Mouse (Mus musculus): Measurements from ENCODE around the gene Gtf2ird1. TPM values are rescaled to one million over a fixed set of nuclear protein-coding genes. Genes with fewer than 3 reads are reported as not detected.
"Not testable (repeated sequence)": the region's sequence is repeated elsewhere in the genome, so short reads cannot be mapped to it uniquely, and the experiment has no call there.

Gene Gtf2ird1
- polyA plus RNA-seq, 1 experiment = 52.5 TPM

DNA sequence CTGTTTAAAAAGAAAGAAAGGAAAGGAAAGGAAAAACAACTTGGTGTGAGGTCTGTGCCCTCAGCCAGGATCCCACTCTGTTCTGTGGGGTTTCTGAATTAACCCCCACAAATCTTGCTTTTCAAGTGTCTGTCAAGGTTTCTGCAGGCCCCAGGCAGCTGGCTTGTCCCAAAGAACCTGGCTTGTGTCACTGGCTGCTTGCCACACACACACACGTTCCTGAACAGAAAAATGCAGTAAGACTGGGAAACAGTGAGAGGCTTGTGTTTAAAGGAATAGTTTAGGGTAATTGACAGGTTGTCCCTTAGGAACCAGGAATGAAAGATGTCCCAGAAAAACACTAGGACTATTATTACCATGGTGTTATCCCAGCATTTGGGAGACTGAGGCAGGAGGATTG, 2.9 kb downstream of the Gtf2ird1 start:
- 17% methylated on average over 1 of the region's 1 CpGs for WGBS
- no peak for DNase-seq (ENCODE audit: low read depth, low spot score)

DNA sequence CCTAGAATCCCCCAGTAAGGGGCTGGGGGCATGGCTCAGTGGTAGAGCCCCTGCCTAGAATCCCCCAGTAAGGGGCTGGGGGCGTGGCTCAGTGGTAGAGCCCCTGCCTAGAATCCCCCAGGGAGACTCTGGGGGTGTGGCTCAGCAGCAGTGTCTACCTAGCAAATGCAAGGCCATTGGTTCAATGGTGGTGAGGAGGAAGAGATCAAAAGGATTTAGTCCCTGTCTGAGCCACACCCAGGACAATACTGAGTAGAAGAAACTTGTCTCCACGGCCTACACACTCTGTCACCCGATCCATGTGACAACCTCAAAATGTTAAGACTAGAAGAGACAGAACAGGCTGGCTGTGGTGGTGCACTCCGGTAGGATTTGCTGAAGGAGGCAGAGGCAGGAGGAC, 9.8 kb downstream of the Gtf2ird1 start:
- DNase-seq (ENCODE audit: low read depth, low spot score) = not testable (repeated sequence)
- WGBS = 60% methylated on average over 4 of the region's 4 CpGs

DNA sequence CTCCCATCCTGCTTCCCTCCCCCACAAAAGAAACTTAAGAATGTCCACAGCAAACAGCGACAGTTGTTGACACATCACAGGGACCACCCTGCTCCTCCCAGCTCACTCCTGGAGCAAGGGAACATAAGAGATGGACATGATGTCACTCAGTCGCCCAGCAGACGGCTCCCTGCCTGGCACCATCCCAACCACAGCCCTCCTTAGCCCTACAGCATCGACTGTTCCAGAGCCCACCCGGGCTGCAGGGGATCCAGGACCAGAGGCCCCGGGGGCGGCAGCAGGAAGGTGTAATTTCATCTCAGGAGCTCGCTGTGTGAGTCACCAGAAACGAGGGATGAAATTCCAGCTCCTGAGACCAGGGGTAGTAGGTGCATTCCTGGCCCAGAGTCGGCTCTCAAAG, 10.6 kb downstream of the Gtf2ird1 start:
- WGBS = 33% methylated on average over 10 of the region's 10 CpGs

DNA sequence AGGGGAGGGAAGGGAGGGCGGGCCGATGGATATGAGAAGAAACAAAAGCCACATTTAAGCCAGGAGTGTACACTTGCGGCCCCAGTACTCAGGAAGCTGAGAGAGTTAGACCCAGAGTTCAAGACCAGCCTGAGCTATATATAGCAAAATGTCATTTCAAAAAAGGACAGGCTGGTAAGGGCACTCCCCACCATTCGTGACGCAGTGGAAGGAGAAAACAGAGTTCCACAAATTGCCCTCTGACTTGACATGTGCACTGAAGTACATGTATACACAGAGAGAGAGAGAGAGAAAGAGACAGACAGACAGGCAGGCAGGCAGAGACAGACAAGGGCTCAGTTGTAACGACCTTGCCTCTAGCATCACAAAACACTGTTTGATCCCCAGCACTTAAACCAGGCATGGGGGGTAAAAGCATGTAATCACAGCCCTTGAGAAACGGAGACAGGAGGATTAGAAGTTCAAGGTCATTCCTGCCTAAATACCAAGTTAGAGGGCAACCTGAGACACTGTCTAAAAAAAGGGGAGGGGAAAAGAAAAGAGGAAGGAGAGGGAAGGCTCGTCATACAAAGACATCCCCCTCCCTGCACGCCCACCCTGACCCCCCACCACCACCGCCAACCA, 11.2 kb downstream of the Gtf2ird1 start:
- WGBS = 28% methylated on average over 10 of the region's 10 CpGs
- no peak for DNase-seq (ENCODE audit: low read depth, low spot score)

More for the DNA sequence above, 10.6 kb downstream of the Gtf2ird1 start:
- DNase-seq (ENCODE audit: low read depth, low spot score) = no peak

DNA sequence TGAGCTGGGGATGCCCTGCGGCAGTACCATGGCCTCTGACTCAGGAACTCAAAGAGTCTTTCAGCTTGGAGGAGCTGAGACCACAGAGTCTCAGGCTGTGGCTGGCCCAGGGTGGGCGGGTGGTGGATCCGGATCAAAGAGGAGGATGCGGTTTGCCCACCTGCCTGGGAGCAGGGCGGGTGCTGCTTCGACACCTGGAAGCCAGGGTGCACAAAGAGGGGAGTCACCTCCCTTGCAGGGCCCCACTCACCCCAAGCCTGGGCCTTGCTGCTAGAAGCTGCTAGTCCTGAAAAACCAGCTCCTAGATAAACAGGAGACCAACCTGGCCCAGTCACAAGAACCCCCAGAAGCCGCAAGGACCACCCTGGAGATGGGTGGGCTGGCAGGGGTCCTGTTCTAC, 12.0 kb downstream of the Gtf2ird1 start:
- 49% methylated on average over 7 of the region's 7 CpGs for WGBS
- no peak for DNase-seq (ENCODE audit: low read depth, low spot score)

DNA sequence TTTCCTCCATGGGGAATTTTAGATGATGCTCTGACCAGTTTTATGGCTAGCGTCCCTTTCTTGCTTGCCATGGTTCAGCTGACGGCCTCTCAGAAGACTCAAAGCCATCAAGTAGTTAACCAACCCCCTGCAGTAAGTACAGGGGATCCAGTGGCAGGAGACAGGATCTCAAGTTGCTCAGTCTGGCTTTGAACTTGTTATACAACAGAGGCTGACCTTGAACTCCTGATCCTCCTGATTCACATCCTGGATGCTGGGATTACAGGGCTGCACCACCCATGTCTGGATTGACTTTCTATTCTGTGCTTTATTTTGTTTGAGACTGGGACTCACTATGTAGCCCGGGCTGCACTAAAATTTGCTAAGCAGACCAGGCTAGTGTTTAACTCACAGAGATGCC, 14.4 kb downstream of the Gtf2ird1 start:
- 93% methylated on average over 3 of the region's 3 CpGs for WGBS
- DNase-seq (ENCODE audit: low read depth, low spot score) = no peak

DNA sequence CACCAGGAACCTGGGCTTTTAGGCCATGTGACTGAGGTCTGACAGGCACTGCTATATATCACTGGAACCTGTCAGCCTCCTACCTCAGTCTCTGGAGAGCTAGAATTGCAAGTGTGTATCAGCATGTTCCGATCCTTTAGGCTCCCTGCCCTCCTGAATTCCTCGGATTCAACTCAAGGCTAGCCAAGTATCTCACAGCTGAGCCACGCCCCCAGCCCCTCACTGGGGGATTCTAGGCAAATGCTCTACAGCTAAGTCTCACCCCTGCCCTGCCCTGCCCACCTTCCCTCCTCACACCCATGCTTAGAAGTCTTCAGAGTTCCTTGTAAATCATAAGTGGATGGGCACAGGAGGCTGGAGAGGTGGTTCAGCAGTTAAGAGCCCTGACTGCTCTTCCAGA, 15.4 kb downstream of the Gtf2ird1 start:
- WGBS = 58% methylated on average over 3 of the region's 3 CpGs
- DNase-seq (ENCODE audit: low read depth, low spot score) = no peak

DNA sequence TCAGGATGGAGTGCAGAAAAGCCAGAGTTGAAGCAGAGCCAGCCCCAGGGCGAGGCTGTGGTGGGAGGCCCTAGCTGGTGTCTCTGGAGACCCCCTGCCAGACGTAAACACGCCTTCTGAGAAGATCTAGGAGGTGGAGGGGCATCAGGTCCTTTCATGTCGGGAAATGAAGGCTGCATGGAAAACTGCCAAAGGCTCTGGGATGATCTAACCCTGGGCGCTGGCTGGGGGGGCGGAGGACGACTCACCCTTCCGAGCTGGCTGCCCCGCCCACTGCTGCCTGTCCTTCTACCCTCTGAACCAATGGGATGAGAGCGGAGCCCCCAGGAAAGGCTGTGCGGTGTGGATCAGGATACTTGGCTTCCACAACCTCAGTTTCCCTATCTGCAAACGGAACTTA, 16.4 kb downstream of the Gtf2ird1 start:
- WGBS = 39% methylated on average over 12 of the region's 12 CpGs
- no peak for DNase-seq (ENCODE audit: low read depth, low spot score)

DNA sequence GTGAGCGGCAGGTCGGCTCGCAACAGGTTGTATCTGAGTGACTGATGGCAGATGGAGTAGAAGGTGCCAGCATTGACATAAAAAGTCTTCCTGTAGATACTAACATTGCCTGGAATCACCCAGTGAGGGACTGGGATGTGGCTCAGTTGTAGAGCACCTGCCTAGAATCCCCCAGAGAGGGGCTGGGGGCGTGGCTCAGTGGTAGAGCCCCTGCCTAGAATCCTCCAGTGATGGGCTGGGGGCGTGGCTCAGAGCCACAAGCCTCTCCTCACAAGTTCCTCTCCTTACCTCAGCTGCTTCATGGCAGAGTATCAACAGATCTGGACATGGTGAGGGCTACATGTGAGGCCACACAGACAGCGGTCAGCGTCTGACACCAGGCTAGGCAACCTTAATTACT, 17.0 kb downstream of the Gtf2ird1 start:
- 80% methylated on average over 7 of the region's 7 CpGs for WGBS
- no peak for DNase-seq (ENCODE audit: low read depth, low spot score)

DNA sequence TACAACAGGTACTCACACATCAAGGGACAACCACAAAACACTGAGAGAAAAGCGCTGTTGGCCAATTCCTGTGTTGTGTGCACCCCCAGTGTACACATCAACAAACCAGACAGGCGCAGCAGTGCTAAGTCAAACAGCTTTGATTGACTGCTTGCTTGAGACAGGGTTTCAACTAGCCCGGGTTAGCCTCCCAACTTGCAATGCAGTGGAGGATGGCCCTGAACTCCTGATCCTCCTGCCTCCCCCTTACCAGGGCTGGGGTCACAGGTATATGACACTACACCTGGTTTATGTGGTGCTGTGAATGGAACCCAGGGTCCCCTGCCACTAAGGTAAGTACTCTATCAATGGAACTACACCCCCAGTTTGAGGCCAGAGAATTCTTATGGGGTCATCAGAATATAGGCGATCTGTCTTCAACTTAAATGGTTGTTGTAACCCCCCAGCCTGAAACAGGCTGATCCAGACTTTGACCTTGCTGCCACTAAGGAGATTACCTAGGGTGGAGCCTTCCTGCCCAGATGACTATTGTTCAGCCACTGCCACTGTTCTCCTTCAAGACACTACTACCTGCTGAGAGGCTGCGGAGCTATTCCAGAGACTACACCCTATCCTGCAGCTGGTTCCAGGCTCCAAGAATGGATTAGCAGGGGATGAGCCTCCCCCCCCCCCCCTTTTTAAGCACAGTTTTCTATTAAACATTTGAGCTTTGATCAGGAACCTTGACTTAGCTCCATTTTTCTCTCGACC, 17.7 kb downstream of the Gtf2ird1 start:
- no peak for DNase-seq (ENCODE audit: low read depth, low spot score)
- 52% methylated on average over 6 of the region's 6 CpGs for WGBS

DNA sequence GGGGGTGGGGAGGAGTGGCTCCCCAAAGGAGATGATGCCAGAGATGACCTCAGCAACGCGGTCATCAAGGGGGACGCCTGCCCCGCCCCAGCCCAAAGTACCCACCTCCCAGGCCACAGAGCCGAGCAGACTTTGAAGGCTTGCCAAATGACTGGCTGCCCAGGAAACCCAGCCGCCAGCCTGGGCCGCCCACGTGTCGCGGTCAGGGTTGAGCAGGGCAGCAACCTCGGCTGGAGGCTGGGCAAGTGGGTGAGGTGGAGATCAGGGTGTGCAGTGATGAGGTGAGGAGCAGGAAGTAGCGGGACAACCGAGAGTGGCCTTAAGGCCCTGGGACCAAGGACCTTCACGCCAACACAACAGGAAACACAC, 19.1 kb downstream of the Gtf2ird1 start:
- DNase-seq (ENCODE audit: low read depth, low spot score) = no peak
- whole genome bisulfite sequencing = 13% methylated on average over 14 of the region's 14 CpGs

DNA sequence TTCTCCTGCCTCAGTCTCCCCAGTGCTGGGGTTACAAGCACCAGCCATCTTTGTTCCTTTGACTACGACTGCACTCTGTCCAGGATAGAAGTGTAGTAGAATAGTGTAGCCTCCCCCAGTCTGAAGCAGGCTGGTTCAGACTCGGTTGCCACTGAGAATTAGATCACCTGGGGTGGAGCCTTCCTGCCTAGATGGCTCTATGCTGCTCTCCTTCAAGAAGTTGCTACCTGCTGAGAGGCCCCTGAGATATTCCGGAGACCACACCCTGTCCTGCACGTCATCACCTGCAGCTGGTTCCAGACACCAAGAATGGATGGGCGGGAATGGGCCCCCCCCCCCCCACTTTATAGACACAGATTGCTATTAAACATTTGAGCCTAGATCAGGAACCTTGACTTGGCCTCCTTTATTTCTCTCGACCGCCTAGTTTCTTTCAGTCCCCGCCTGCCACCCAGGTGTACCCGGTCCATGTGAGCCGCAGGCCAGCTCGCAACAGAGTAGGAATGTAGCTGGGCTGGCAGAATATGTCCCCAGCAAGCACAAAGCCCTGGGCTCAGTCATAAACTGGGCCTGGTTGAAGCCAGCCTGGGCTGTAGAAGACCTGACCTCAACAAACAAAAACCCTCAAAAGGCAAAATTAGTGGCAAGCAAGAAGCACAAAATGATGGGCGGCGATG, 19.6 kb downstream of the Gtf2ird1 start:
- WGBS = 37% methylated on average over 13 of the region's 13 CpGs
- DNase-seq (ENCODE audit: low read depth, low spot score) = no peak

DNA sequence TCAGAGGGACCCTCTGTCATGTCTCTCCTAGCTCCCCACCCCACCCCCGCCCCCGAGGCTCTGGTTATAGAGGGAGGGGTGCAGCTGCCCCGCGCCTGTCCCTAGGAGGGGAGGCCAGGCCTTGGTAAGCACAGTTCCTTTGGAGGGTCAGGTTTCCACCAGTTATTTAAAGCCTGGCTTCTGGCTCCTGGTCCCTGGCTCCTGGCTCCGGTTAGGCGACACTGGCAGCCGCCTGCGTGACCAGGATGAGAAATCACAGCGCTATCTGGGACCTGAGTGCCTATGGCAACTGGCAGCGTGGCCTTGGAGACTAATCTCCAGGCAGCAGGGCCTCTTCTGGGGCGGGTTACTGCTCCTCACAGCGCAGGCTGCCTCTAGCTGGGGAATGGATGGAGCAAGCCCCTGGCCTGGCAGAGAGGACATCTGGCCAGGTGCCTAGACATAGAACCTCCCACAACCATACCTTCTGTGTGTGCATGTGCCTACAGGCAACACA, 20.6 kb downstream of the Gtf2ird1 start:
- DNase-seq (ENCODE audit: low read depth, low spot score) = no peak
- 45% methylated on average over 12 of the region's 12 CpGs for WGBS

DNA sequence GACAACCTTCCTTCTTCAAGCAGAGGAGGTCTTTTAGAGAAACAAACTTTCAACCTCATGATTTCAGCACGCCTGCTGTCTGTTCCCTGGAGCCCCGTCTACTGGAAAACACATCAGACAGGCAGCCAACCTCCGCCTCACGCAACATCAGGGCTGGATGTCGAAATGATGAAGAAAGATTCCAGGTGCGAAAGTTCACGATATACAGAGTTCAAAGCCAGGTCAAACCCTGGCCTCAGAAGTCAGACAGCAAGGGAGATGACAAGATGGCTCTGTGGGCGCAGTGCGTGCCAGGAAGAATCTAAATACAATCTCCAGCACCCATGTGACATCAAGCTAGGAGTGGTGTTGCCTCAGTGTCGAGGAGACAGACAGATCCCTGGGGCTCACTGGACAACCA, 23.4 kb downstream of the Gtf2ird1 start:
- DNase-seq (ENCODE audit: low read depth, low spot score) = no peak
- WGBS = 66% methylated on average over 10 of the region's 10 CpGs

DNA sequence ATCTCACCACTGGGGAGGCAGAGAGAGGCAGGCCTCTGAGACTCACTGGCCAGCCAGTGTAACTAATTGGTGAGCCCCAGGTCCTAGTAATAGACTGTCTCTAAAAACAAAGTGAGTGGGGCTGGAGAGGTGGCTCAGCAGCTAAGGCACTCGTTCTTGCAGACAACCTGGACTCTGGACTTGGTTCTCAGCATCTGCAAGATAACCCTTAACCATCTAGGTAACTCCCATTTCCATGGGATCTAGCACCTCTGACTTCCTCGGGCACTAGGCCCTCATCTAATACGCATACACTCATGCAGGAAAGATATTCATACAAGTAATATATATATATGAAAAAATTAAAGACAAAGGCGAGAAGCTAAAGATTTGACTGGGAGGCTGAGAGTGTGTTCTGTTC, 26.4 kb downstream of the Gtf2ird1 start:
- 42% methylated on average over 4 of the region's 4 CpGs for WGBS
- DNase-seq (ENCODE audit: low read depth, low spot score) = no peak

DNA sequence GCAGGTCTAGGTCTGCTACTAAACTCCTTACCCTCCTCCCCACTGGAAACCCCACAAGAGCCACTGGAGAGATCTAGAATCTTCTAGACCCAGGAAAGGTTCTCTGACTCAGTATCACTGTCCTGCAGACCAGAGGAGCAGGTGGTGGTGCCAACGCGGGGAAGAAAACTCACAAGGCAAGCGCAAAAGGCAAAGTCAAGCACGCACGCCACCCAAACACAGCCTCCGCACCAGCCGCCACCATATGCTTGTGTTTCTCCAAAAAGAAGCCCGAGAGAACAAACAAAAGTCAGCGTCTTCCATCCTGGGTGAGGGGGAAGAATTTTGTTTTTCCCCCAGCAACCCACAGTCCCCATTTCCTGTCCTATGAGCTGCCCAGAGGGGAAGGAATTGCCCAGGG, 28.9 kb downstream of the Gtf2ird1 start:
- no peak for DNase-seq (ENCODE audit: low read depth, low spot score)
- WGBS = 89% methylated on average over 9 of the region's 9 CpGs

DNA sequence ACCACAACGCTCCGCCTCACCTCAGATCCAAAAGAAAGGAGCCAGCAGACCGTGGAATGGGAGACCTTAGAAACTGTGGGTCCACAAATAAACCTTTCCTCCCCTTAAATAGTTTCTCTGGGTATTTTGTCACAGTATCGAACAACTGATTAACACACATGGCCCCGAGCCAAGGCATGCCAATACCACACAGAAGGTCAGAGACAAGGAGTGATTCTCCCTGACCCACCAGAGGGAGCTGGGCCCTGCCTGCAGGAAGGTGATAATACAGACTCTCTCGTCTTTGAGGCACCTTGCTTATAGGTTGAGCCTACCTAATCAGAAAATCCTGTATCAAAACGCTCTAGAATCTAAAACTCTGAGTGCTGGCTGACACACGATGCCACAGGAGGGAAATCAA, 30.9 kb downstream of the Gtf2ird1 start:
- DNase-seq (ENCODE audit: low read depth, low spot score) = no peak
- WGBS = 84% methylated on average over 8 of the region's 8 CpGs

DNA sequence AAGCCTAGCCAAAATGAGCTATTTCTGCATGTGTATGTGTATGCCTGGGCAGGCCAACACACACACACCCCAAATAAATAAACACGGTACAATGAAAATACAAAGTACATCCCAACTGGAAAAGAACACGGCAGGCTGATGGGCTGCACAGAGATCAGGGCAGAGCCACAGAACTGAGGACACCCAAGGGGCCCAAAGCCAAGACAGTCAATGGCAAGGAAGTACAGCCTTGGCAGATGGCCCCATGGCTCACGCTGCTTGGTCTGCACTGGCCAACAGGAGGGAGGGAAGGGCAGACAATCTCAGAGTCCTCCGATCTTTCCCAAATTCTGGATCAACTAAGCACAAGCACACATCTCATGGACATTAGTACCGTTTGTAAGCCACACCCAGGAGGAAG, 32.6 kb downstream of the Gtf2ird1 start:
- 28% methylated on average over 5 of the region's 5 CpGs for WGBS
- no peak for DNase-seq (ENCODE audit: low read depth, low spot score)

DNA sequence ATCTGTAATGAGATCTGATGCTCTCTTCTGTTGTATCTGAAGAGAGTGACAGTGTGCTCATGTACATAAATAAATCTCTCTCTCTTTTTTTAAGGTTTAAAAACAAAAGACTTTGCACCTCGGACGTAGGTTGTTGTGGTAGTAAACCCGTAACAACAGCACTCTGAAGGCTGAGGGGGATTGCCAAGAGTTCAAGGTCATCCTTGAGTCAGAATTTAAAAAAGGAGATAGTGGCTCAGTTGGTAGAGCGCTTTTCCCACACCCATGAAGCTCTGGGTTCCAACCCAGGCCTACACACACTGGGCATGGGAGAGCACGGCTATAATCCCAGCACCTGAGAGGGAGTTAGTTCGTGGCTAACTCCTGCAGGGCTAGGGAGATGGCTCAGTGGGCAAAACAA, 33.1 kb downstream of the Gtf2ird1 start:
- 85% methylated on average over 6 of the region's 6 CpGs for WGBS
- DNase-seq (ENCODE audit: low read depth, low spot score) = no peak

DNA sequence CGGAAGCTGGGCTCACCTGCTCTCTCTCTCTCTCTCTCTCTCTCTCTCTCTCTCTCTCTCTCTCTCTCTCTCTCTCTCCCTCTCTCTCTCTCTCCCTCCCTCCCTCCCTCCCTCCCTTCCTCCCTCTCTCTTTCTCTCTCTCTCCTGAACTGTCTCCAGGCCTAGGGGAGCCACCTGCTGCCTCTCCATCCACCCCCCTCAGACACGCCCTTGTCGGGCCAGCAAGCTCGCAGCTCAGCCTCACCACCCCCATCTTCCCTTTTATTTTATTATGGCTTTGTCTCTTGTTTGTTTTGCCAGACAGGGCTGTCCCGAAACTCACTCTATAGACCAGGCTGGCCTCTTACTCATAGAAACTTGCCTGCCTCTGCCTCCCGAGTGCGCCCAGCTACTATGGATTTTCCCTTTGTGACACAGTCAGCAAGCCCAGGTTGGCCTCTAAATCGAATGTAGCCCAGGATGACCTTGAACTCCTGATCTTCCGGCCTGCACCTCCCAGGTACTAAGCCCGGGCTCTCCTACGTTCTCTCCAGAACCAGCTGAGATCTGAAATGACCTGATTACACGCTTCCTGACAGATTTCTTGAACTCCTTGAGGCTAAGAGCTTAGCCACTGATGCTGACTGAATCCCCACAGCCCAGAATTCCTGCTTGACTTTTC, 34.1 kb downstream of the Gtf2ird1 start:
- 64% methylated on average over 12 of the region's 12 CpGs for WGBS
- DNase-seq (ENCODE audit: low read depth, low spot score) = no peak
